In genomic region chr3:93544170-93544569, GRCm38 (mm10) we compare ENCODE assay signal across 8 mouse cellular contexts. TPM values are rescaled to one million over a fixed set of nuclear protein-coding genes. Genes with fewer than 3 reads are reported as not detected.
DNase-seq lines count a peak whose midpoint lies in the region; TF ChIP-seq lines count a peak whose summit lies in the region.
"Not testable (repeated sequence)": the region's sequence is repeated elsewhere in the genome, so short reads cannot be mapped to it uniquely, and the experiment has no call there.
"Had no signal": no experiment of that assay in that cellular context is flagged by ENCODE, and none has a peak within 500 bp of the region (broad histone marks: within the 10 kb centered on the region; RNA-seq: fewer than 3 reads in every experiment).

No protein-coding gene starts in this region.

- not testable (repeated sequence) for TF ChIP-seq RAD21 in CH12.LX (IDR thresholded peaks at IDR 0.05; ENCODE audit: low read depth, low read length)

- TF ChIP-seq POLR2A in CH12.LX (IDR thresholded peaks at IDR 0.05; ENCODE audit: low read depth, low read length) = not testable (repeated sequence)

- DNase-seq in A20 (ENCODE audit: low read depth, low spot score) = peak; percentile 41
- peak; percentile 42 to 50 for DNase-seq in B cell, adult 2 months
- peak; percentile 34 for DNase-seq in CD4-positive, CD25-positive, alpha-beta regulatory T cell, adult 2 months (ENCODE audit: low read depth, low spot score)
- DNase-seq in CH12.LX (ENCODE audit: extremely low read depth) = peak; percentile 75
- DNase-seq in induced T-regulatory cell, adult 2 months (ENCODE audit: low read depth) = peak; percentile 62
- DNase-seq in splenic B cell, adult 2 months (ENCODE audit: low read depth, low spot score) = peak; percentile 68

- not testable (repeated sequence) for H3K36me3 ChIP-seq in CH12.LX (replicated peaks in 1 of 2; ENCODE audit: control insufficient read depth in 1 of 2, insufficient read depth in 1 of 2, low read length in 1 of 2); splenic B cell, adult 2 months (ENCODE audit: control insufficient read depth, insufficient read depth, low read length, poor library complexity, severe bottlenecking)

- not testable (repeated sequence) for H3K79me2 ChIP-seq in CH12.LX (replicated peaks; ENCODE audit: control insufficient read depth, extremely low read depth, insufficient read depth, poor library complexity, severe bottlenecking)

- dilution Hi-C loops in CH12.LX (cut with MboI; ENCODE audit: extremely low pct_ligation_motif_present, extremely low pct_unique_long_range_greater_than_20kb, low sequenced_read_pairs) = not testable (repeated sequence)

- not testable (repeated sequence) for H3K4me2 ChIP-seq in CH12.LX (ENCODE audit: insufficient read depth, low read depth, poor library complexity, severe bottlenecking)

- H3K9ac ChIP-seq in CH12.LX (ENCODE audit: insufficient read depth, low read depth) = not testable (repeated sequence)

- in situ Hi-C loops in CH12.LX (cut with MboI; ENCODE audit: low pct_ligation_motif_present, low pct_unique_long_range_greater_than_20kb, low sequenced_read_pairs) = not testable (repeated sequence)

- not testable (repeated sequence) for TF ChIP-seq CTCF in CH12.LX (conservative IDR thresholded peaks at IDR 0.05 in 1 of 2, IDR thresholded peaks at IDR 0.05 in 1 of 2; ENCODE audit: low read depth in 2 of 2, low read length in 2 of 2)

- not testable (repeated sequence) for H3K4me3 ChIP-seq in CH12.LX (replicated peaks in 1 of 3; ENCODE audit: low read depth in 2 of 3, low read length in 2 of 3, poor library complexity in 1 of 3)

- peak overlapping the region; percentile 65; the same call in 1 of the 2 replicates for H3K27ac ChIP-seq in CH12.LX (ENCODE audit: insufficient read depth, low read depth)

- peak; percentile 59 for TF ChIP-seq EP300 in CH12.LX (IDR thresholded peaks at IDR 0.05; ENCODE audit: low read length)

- not testable (repeated sequence) for H3K27me3 ChIP-seq in CH12.LX (replicated peaks); splenic B cell, adult 2 months (ENCODE audit: control insufficient read depth, insufficient read depth, low read length, poor library complexity, severe bottlenecking)

- H3K4me1 ChIP-seq in CH12.LX (ENCODE audit: control insufficient read depth in 1 of 2, insufficient read depth in 2 of 2) = peaks cover 8 to 25% of the 10 kb centered on the region in 2 experiments; a peak in 3 of 4 replicates

- H3K9me3 ChIP-seq in CH12.LX (replicated peaks; ENCODE audit: low read length) = not testable (repeated sequence)

TF ChIP-seq in CH12.LX, 34 proteins besides CTCF, POLR2A, EP300 and RAD21:
- TF ChIP-seq MYC (IDR thresholded peaks at IDR 0.05; ENCODE audit: low read depth, low read length) (0 out of 2 replicates have a peak, but pooled peaks have one; percentile 48), BHLHE40 (IDR thresholded peaks at IDR 0.05; ENCODE audit: low read depth, low read length) (peak; percentile 33; the same call in 1 of the 2 replicates), MXI1 (IDR thresholded peaks at IDR 0.05; ENCODE audit: low read depth, low read length) (peak; percentile 46; the same call in 1 of the 2 replicates), MEF2A (IDR thresholded peaks at IDR 0.05; ENCODE audit: borderline replicate concordance, low read depth, low read length) (0 out of 2 replicates have a peak, but pooled peaks have one; percentile 27), ETS1 (conservative IDR thresholded peaks at IDR 0.05; ENCODE audit: low read depth, low read length) (peak; percentile 20; the same call in 1 of the 2 replicates)

RNA-seq across cellular contexts. Expression of gene S100a10, which starts 10.7 kb away (rescaled TPM):
- total RNA-seq in CH12.LX (2012; rRNA removed) = 352 and 369 TPM in 2 replicates
- total RNA-seq in CH12.LX (2014; rRNA removed) = 429 and 518 TPM in 2 replicates
- polyA plus RNA-seq in CH12.LX (2012; ENCODE audit: insufficient read length, low read depth) = 213 and 259 TPM in 2 replicates
- total RNA-seq: G1E had no signal
- polyA plus RNA-seq: G1E had no signal

RNA-seq across cellular contexts. Expression of gene S100a11, which starts 23.9 kb away (rescaled TPM):
- total RNA-seq in CH12.LX (2012; rRNA removed) (33.4 and 47.2 TPM in 2 replicates), CH12.LX (2014; rRNA removed) (68.9 and 75.2 TPM in 2 replicates)
- 448 and 468 TPM in 2 replicates for polyA plus RNA-seq in CH12.LX (2012; ENCODE audit: insufficient read length, low read depth)
- total RNA-seq: G1E, MEL had no signal
- polyA plus RNA-seq: G1E had no signal
